Mouse (Mus musculus) lung, postnatal 0 days (tissue): ENCODE data around the gene Tpcn2. TPM values are rescaled to one million over a fixed set of nuclear protein-coding genes. Genes with fewer than 3 reads are reported as not detected.

ENCODE experiments used
- ATAC-seq: fragments of 200-750 bp; cut with Nextera tagmentation; 2 replicates; pipeline ENCODE4 v1.8.0; 2017; ENCODE audit warnings: moderate library complexity
- DNase-seq: peaks from one replicate; pipeline ENCODE4 v3.0.0-alpha.2; 2016; ENCODE audit warnings: low spot score
- H3K27ac ChIP-seq: fragments of 300-500 bp; sonication (generic); 2 replicates; pipeline ENCODE4 v1.5.1; 2014; ENCODE audit warnings: antibody characterized with exemption, mild to moderate bottlenecking, low read length, mixed read lengths
- H3K27me3 ChIP-seq: fragments of 300-500 bp; sonication (generic); replicated peaks from 2 replicates; pipeline ENCODE4 v1.6.1; 2014; ENCODE audit warnings: low read length, mixed read lengths; ENCODE audit not compliant: insufficient read depth
- H3K36me3 ChIP-seq: fragments of 300-500 bp; sonication (generic); 2 replicates; pipeline ENCODE4 v1.6.1; 2014; ENCODE audit warnings: low read length, mixed read lengths; ENCODE audit not compliant: insufficient read depth
- H3K4me1 ChIP-seq: fragments of 300-500 bp; sonication (generic); 2 replicates; pipeline ENCODE4 v1.6.1; 2014; ENCODE audit warnings: antibody characterized with exemption, low read depth, low read length, mixed read lengths; ENCODE audit not compliant: insufficient read depth
- H3K4me2 ChIP-seq: fragments of 300-500 bp; sonication (generic); replicated peaks from 2 replicates; pipeline ENCODE4 v1.6.1; 2014; ENCODE audit warnings: low read depth, mild to moderate bottlenecking, low read length, moderate library complexity, mixed read lengths
- H3K4me3 ChIP-seq: fragments of 300-500 bp; sonication (generic); 2 replicates; pipeline ENCODE4 v1.5.1; 2014; ENCODE audit warnings: low read depth, low read length
- H3K9ac ChIP-seq: fragments of 300-500 bp; sonication (generic); replicated peaks from 2 replicates; pipeline ENCODE4 v1.6.1; 2014; ENCODE audit warnings: low read depth, mild to moderate bottlenecking
- H3K9me3 ChIP-seq: fragments of 300-500 bp; sonication (generic); 2 replicates; pipeline ENCODE4 v1.6.1; 2016; ENCODE audit warnings: low read length, mixed read lengths
- CTCF ChIP-seq: IDR thresholded peaks from 2 replicates; pipeline ENCODE4 v1.5.1; 2016; ENCODE audit warnings: antibody characterized with exemption, mild to moderate bottlenecking
- EP300 ChIP-seq: IDR thresholded peaks from 2 replicates; pipeline ENCODE4 v1.6.1; 2016; ENCODE audit warnings: antibody characterized with exemption, mild to moderate bottlenecking, control low read depth
- WGBS: fragments of 180-500 bp; shearing (Covaris S2); extraction: QIAGEN DNeasy Blood & Tissue Kit; methylation state at CpG from one replicate; pipeline ENCODE4 v1.1.7; 2014; 5-methylcytosine and 5-hydroxymethylcytosine counted together
- polyA plus RNA-seq: library from polyadenylated mRNA; unstranded; fragments of >200 nt; fragmentation: Nextera tagmentation; extraction: Ambion mirVana; gene quantifications from 2 replicates; pipeline ENCODE4 v1.2.1, GENCODE M21; 2015

The Tpcn2 gene
- polyA plus RNA-seq, 1 experiment from 2014 or later = 22.7 TPM

DNA sequence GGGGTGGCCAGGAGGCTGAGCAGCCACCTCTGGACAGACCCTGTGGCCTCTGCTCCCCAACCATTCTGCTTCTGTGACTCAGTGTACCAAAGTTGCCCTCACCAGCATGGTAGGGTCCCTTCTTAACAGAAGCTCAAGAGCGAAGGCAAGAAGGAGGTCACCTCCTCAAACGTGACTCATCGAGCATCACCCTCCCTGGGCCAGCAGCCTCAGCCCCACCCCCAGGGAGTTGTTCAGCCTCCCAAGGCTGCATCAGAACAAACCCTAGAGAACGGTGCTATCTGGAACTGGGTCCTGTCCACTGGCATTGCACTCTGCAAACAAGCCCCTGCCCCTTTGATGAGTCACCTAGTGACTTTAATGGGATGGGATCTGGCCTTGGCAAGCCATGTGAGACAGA, 25.1 kb upstream of the Tpcn2 start:
- no peaks in the 10 kb centered on the region for H3K36me3 ChIP-seq
- H3K4me2 ChIP-seq = no peak overlapping the region
- WGBS = 37% methylated on average over 4 of the region's 4 CpGs
- no peaks in the 10 kb centered on the region for H3K4me1 ChIP-seq
- TF ChIP-seq EP300 (no peak), CTCF (no peak)
- ATAC-seq = peak; percentile 76
- no peaks in the 10 kb centered on the region for H3K9me3 ChIP-seq
- no peaks in the 10 kb centered on the region for H3K27me3 ChIP-seq
- H3K4me3 ChIP-seq = no peak overlapping the region
- no peak for DNase-seq
- no peak overlapping the region for H3K27ac ChIP-seq
- no peak overlapping the region for H3K9ac ChIP-seq

DNA sequence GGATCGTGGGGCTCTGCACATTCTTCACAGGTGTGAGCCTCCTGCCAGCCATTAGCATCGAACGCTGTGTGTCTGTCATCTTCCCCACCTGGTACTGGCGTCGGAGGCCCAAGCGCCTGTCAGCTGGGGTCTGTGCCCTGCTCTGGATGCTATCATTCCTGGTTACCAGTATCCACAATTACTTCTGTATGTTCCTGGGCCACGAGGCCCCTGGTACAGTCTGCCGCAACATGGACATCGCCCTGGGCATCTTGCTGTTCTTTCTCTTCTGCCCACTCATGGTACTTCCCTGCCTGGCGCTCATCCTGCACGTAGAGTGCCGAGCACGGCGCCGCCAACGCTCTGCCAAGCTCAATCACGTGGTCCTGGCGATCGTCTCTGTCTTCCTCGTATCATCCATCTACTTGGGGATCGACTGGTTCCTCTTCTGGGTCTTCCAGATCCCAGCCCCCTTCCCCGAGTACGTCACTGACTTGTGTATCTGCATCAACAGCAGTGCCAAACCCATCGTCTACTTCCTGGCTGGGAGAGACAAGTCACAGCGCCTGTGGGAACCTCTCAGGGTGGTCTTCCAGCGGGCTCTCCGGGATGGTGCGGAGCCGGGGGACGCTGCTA, 24.4 kb upstream of the Tpcn2 start:
- Histone ChIP-seq H3K27me3 (no peaks in the 10 kb centered on the region), H3K4me2 (no peak overlapping the region), H3K4me1 (peaks cover 1% of the 10 kb centered on the region; the same call in 1 of the 2 replicates), H3K36me3 (no peaks in the 10 kb centered on the region), H3K27ac (no peak overlapping the region), H3K4me3 (no peak overlapping the region), H3K9me3 (no peaks in the 10 kb centered on the region), H3K9ac (no peak overlapping the region)
- no peak for ATAC-seq
- TF ChIP-seq EP300 (no peak), CTCF (no peak)
- 64% methylated on average over 30 of the region's 30 CpGs for WGBS
- no peak for DNase-seq

DNA sequence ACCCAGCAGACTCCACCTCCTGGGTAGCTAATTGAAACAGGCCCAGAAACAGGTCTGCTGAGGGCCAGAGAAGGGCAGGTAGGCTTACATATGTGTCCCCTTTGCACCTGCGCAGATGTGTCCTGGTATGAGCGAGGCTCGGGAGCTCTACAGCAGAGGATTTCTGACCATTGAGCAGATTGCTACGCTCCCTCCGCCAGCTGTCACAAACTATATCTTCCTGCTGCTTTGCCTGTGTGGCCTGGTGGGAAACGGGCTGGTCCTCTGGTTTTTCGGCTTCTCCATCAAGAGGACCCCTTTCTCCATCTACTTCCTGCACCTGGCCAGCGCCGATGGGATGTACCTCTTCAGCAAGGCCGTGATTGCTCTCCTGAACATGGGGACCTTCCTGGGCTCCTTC, 23.8 kb upstream of the Tpcn2 start:
- no peaks in the 10 kb centered on the region for H3K27me3 ChIP-seq
- H3K9me3 ChIP-seq = no peaks in the 10 kb centered on the region
- H3K4me3 ChIP-seq = no peak overlapping the region
- peaks cover 5% of the 10 kb centered on the region; the same call in 1 of the 2 replicates for H3K4me1 ChIP-seq
- TF ChIP-seq EP300 (no peak), CTCF (no peak)
- H3K9ac ChIP-seq = no peak overlapping the region
- DNase-seq (no peak), ATAC-seq (no peak)
- WGBS = 89% methylated on average over 10 of the region's 10 CpGs
- H3K27ac ChIP-seq = no peak overlapping the region
- no peaks in the 10 kb centered on the region for H3K36me3 ChIP-seq
- no peak overlapping the region for H3K4me2 ChIP-seq

DNA sequence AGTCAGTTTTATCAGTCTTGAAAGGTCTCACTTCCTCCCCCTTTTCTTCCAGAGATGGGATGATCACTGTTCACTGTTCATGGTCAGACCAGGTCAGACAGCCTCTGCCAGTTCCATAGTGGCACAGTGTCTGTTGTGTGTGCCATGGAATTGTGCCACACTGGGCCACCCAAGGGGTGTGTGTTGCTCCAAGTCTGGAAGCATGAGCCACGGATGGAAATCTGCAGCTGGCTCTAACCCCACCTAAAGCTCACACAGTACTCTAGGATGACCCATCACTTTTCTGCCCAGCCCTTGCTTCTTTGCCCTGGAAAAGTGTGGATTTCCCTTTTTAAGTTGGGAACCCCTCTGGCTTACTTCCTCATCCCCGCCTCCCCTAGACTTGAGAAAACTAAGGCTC, 20.3 kb upstream of the Tpcn2 start:
- no peak overlapping the region for H3K27ac ChIP-seq
- H3K4me2 ChIP-seq = no peak overlapping the region
- H3K36me3 ChIP-seq = no peaks in the 10 kb centered on the region
- H3K9ac ChIP-seq = no peak overlapping the region
- no peak for DNase-seq
- no peaks in the 10 kb centered on the region for H3K9me3 ChIP-seq
- TF ChIP-seq EP300 = no peak
- TF ChIP-seq CTCF = no peak
- no peak overlapping the region for H3K4me3 ChIP-seq
- 75% methylated on average over 2 of the region's 2 CpGs for WGBS
- no peak for ATAC-seq
- H3K4me1 ChIP-seq = peaks cover 6% of the 10 kb centered on the region; the same call in 1 of the 2 replicates
- H3K27me3 ChIP-seq = no peaks in the 10 kb centered on the region

DNA sequence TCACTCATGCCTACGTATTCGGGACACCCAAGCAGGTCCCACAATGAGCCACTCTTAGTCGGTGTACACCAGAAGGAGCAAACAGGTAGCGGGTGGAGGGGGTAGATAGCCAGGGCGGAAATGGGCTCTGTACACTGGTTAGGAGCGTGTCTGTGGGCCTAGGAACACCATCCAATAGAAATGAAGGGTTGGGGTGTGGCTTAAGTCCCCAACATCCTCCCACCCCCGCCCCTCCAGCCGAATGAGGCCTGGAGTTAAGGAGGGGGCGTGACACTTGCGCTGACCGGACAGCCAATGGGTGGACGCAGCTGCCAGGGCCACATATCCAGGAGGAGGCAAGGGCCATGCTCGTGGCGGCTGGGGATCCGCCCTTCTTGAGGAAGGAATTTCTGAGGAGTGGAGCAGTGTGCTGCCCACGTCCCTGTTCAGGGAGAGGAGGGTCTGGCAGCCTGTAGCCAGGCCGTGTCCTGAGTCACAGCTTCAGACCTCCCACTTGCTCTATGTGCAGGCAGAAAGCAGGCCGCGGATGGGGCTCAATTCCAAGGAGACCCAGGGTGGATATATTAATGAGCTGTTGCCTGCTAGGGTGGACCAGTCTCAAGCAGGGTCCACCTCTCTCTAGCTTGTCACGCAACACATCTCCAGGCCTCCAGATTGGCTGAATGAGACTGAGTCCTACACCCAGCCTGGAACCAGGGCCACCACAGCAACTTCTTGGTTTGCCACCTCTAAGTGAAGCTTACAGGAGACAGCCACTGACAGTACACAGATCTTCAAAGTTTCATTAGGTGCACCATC, 18.9 kb upstream of the Tpcn2 start:
- Histone ChIP-seq H3K27ac (peak overlapping the region; percentile 82), H3K4me1 (peaks cover 10% of the 10 kb centered on the region; the same call in 1 of the 2 replicates), H3K27me3 (no peaks in the 10 kb centered on the region), H3K36me3 (no peaks in the 10 kb centered on the region), H3K4me3 (no peak overlapping the region), H3K9me3 (no peaks in the 10 kb centered on the region), H3K4me2 (peak overlapping the region; percentile 40), H3K9ac (no peak overlapping the region; the same call in 1 of the 2 replicates)
- ATAC-seq = peak; percentile 95
- 4% methylated on average over 20 of the region's 20 CpGs for WGBS
- peak; percentile 96 for DNase-seq
- TF ChIP-seq CTCF (no peak), EP300 (peak; percentile 55; the same call in 1 of the 2 replicates)

DNA sequence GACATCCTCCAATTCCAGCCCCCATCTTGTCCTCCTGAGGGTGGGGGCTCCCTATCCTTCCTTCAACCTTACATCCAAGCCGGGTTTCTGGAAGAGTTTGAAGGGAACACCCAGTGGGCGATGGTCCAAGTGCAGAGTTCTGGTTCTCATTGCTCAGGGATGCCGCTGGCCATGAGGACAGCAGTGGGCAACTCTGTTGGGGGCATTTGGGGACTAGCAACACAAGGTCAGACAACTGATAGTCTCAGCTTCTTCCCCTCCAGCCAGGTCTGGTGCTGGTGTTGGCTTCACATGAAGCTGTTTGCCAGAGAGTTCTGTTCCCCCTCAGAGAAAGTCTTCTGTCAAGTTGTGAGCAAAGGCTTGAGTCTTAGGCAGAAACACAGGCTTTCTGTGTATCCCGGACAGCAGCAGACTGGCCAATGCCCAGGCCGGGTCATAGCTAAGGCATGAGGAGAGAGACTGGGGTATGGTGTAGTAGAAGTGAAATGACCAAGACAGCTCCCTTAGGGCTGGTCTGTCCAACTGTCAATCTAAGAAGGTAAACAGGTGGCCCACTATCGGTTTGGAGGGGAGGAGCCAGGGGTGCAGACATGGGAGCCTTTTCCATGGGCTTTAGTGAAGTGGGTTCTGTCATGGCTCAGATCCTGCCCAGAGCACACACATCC, 17.7 kb upstream of the Tpcn2 start:
- H3K4me2 ChIP-seq = no peak overlapping the region

More for the DNA sequence above, 17.7 kb upstream of the Tpcn2 start:
- H3K27me3 ChIP-seq = no peaks in the 10 kb centered on the region
- WGBS = 80% methylated on average over 6 of the region's 6 CpGs
- no peak overlapping the region for H3K9ac ChIP-seq
- DNase-seq (no peak), ATAC-seq (no peak)
- H3K9me3 ChIP-seq = no peaks in the 10 kb centered on the region
- H3K36me3 ChIP-seq = no peaks in the 10 kb centered on the region
- H3K4me3 ChIP-seq = no peak overlapping the region
- TF ChIP-seq CTCF (no peak), EP300 (no peak)
- H3K27ac ChIP-seq = no peak overlapping the region
- peaks cover 10% of the 10 kb centered on the region; the same call in 1 of the 2 replicates for H3K4me1 ChIP-seq
